Mouse (Mus musculus): Measurements from ENCODE around the gene Asic2. TPM values are rescaled to one million over a fixed set of nuclear protein-coding genes. Genes with fewer than 3 reads are reported as not detected.

Asic2 gene
- polyA plus RNA-seq, 1 experiment from 2014 or later = 0.65 TPM

DNA sequence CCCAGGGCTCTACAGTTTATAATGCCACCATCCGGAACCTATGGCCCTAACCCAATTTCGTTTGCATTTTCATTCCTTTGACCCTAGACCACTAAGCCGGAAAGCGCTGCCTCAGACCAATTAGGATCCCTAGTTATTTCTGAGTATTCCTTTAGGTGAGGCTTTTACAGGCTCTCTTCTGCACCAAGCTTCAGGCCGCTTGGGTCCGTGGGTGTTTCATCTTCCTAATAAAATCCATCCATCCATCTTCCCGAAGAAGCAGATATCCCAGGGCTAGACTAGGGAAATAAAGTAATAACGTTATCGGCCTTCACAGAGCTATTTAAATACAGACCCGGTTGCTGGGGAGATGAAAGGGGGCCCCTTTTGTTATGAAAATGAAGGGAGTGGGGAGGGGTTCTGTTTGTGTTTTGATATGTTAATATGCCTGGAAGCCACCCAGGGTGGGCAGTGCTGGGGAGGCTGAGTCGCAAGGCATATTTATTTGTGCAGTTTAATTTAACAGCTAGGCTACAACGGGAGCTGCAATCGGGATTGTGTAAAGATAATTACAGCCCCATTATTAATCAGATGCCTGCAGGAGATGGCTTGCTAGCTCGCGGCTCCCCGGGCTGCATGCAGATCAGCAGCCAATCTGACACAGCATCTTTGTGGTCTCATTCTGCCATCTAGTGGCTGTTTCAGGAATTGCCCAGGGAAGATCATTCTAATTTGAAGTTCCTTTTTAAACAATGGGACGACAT lies 355.3 kb downstream of the Asic2 start:
- Histone ChIP-seq H3K9me3 (no peaks in the 10 kb centered on the region), H3K4me3 (peak overlapping the region; percentile 29), H3K9ac (peak overlapping the region; percentile 40; the same call in 1 of the 2 replicates), H3K36me3 (no peaks in the 10 kb centered on the region), H3K4me2 (replicated peaks) (peak overlapping the region; percentile 60), H3K27ac (no peak overlapping the region), H3K4me1 (peaks cover 12% of the 10 kb centered on the region), H3K27me3 (peaks cover 43% of the 10 kb centered on the region)
- ATAC-seq (ENCODE audit: low FRiP score, low read depth) = no peak
- under 1% methylated on average over 17 of the region's 17 CpGs for WGBS

DNA sequence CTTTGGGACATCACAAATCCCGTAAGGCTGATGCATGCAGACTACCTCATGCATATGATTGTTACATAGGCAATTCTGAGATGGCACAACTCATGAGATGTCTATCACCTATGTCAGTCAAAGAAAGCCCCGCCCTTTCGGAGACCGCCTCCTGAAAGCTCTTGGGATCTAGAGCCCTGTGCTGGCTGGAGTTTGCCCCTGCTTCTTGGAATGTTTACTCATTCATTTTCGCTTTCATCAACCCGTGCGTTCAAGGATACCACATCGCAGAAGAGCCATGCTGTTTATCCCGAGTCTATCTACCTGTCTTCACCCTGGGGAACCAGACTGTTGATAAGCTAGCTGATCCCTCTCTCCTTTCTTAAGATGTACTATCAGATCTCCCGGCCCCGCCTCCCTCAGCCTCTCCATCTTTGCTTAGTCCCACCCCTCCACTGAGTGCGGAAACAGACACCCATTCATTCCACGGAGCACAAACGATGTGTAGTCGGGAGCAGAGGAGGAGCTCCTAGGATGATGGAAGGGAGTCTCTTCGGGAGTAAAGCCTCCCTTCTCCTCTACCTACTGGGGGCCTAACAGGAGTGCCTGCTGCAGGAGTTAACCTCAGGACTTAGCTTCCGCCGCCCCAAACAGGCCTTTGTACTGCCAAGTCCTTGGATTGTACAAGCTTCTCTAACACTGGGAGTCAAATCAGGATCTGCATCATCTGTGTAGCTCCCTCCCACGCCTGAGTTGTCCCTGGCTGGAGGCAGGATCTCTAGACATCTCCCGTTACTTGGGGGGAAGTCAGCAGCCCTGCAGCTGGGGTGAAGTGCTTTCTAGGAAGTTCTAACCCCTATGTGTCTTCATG lies 356.1 kb downstream of the Asic2 start:
- peak overlapping the region; percentile 60 for H3K4me2 ChIP-seq (replicated peaks)
- peaks cover 12% of the 10 kb centered on the region for H3K4me1 ChIP-seq
- no peak for ATAC-seq (ENCODE audit: low FRiP score, low read depth)
- peak overlapping the region; percentile 29 for H3K4me3 ChIP-seq
- H3K9me3 ChIP-seq = no peaks in the 10 kb centered on the region
- peak overlapping the region; percentile 40; the same call in 1 of the 2 replicates for H3K9ac ChIP-seq
- no peaks in the 10 kb centered on the region for H3K36me3 ChIP-seq
- peaks cover 43% of the 10 kb centered on the region for H3K27me3 ChIP-seq
- H3K27ac ChIP-seq = no peak overlapping the region
- WGBS = 9% methylated on average over 20 of the region's 20 CpGs

DNA sequence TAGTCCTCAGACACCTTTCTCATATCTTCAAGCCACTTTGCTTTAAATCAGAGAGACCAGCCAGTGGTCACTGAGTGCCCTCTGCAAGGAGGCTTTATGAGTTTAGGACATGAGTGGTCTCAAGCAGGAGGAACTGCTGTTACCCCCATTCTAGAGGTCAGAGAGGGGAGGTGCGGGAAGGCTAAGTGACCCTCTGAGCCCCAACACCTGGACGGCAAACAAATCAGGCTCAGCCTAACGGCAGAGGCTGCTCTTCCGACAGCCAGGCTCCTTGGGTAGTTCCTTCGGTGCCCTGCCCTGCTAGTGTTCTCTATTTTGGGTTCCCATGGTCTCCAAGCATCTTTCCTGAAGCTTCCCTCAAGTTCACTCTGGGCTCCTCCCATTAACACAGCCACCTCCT lies 357.8 kb downstream of the Asic2 start:
- H3K9ac ChIP-seq = no peak overlapping the region
- H3K4me1 ChIP-seq = peaks cover 12% of the 10 kb centered on the region
- peaks cover 43% of the 10 kb centered on the region for H3K27me3 ChIP-seq
- no peak for ATAC-seq (ENCODE audit: low FRiP score, low read depth)
- H3K4me2 ChIP-seq (replicated peaks) = no peak overlapping the region
- 67% methylated on average over 5 of the region's 5 CpGs for WGBS
- H3K36me3 ChIP-seq = no peaks in the 10 kb centered on the region
- H3K9me3 ChIP-seq = no peaks in the 10 kb centered on the region
- no peak overlapping the region for H3K27ac ChIP-seq
- no peak overlapping the region for H3K4me3 ChIP-seq

DNA sequence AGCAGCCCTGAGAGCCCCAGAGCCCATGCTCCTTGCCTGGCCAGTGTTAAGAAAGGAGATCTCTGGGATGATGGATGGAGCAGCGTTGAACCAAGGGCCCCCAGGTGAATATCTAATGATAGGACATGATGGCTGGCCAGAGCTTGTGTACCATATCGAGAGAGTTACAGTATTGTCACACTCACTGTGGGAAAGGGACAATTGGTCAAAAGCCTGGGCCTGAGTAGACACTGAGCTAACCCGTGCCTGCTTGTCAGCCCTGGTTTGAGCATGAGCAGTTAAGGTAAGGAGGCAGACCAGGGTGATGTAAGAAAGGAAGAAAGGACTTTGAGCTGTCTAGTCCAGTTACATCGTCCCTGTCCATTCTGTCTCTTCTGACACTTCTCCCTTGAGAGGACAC lies 365.3 kb downstream of the Asic2 start:
- Histone ChIP-seq H3K4me1 (no peaks in the 10 kb centered on the region), H3K4me3 (no peak overlapping the region), H3K9me3 (no peaks in the 10 kb centered on the region), H3K27ac (no peak overlapping the region), H3K9ac (no peak overlapping the region), H3K27me3 (no peaks in the 10 kb centered on the region), H3K4me2 (replicated peaks) (no peak overlapping the region), H3K36me3 (no peaks in the 10 kb centered on the region)
- no peak for ATAC-seq (ENCODE audit: low FRiP score, low read depth)
- WGBS = 76% methylated on average over 4 of the region's 4 CpGs

DNA sequence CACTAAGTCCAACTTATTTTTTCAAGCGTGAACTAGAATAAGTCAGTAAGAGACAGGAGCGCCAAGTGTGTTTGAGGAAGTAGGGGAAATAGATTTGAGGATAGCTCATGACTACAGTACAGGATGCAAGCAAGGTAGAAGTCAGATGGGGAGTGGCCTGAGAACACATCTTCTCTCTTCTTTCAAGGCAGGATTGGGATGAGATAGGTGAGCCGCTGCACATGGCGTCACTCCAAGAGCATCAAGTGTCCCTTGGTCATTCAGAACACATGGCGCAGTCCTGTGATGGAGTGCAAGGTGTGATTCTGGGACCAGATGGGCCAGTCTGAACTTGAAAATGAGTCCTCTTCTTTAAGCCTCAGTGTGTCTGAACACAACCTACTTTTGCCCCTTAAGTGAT lies 366.5 kb downstream of the Asic2 start:
- no peaks in the 10 kb centered on the region for H3K9me3 ChIP-seq
- ATAC-seq (ENCODE audit: low FRiP score, low read depth) = no peak
- no peaks in the 10 kb centered on the region for H3K27me3 ChIP-seq
- no peak overlapping the region for H3K27ac ChIP-seq
- no peak overlapping the region for H3K9ac ChIP-seq
- 95% methylated on average over 5 of the region's 5 CpGs for WGBS
- H3K4me1 ChIP-seq = no peaks in the 10 kb centered on the region
- no peaks in the 10 kb centered on the region for H3K36me3 ChIP-seq
- H3K4me3 ChIP-seq = no peak overlapping the region
- no peak overlapping the region for H3K4me2 ChIP-seq (replicated peaks)

DNA sequence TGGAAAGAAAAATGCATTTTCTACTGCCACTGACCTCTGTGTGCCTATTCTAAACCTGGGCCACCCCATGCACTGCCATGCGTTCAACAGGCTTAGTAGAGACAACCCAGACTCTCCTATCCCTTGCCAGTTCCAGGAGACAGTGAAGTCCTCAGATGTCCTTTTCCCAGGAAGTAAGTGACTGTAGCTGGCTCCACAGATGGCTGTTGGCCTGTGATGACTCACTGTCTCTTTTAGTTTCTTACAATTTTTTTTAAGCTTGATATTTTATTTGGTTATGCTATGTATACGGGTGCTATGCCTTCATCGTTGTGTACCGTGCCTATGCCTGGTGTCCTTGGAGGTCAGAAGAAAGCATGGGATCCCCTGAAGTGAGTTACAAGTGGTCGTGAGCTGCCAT lies 370.7 kb downstream of the Asic2 start:
- ATAC-seq (ENCODE audit: low FRiP score, low read depth) = no peak
- Histone ChIP-seq H3K9ac (no peak overlapping the region), H3K36me3 (no peaks in the 10 kb centered on the region), H3K9me3 (no peaks in the 10 kb centered on the region), H3K4me1 (no peaks in the 10 kb centered on the region), H3K27me3 (no peaks in the 10 kb centered on the region), H3K4me2 (replicated peaks) (no peak overlapping the region), H3K27ac (no peak overlapping the region), H3K4me3 (no peak overlapping the region)
- 86% methylated on average over 5 of the region's 5 CpGs for WGBS

DNA sequence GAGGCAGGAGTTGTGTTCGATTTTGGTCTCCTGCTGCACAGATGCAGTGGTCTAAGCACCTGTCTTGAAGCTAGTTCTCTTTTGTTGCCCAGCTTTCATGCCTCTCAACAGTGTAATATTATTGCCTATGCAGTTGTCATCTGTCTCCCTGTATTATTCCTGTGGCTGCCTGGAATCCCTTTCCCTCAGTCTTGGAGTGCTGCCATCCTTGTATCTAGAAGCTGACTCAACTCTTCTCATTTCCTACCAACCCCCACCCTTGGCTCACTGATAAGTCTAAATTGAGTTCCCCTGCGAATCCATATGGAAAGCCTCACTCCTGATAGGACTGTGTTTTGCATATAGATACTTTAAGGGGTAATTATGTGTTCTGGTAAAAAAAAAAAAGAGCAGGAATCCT lies 373.0 kb downstream of the Asic2 start:
- Histone ChIP-seq H3K4me1 (no peaks in the 10 kb centered on the region), H3K36me3 (no peaks in the 10 kb centered on the region), H3K27ac (no peak overlapping the region), H3K9ac (no peak overlapping the region), H3K4me3 (no peak overlapping the region), H3K9me3 (no peaks in the 10 kb centered on the region), H3K27me3 (no peaks in the 10 kb centered on the region), H3K4me2 (replicated peaks) (no peak overlapping the region)
- no peak for ATAC-seq (ENCODE audit: low FRiP score, low read depth)
- WGBS = 78% methylated on average over 2 of the region's 2 CpGs

DNA sequence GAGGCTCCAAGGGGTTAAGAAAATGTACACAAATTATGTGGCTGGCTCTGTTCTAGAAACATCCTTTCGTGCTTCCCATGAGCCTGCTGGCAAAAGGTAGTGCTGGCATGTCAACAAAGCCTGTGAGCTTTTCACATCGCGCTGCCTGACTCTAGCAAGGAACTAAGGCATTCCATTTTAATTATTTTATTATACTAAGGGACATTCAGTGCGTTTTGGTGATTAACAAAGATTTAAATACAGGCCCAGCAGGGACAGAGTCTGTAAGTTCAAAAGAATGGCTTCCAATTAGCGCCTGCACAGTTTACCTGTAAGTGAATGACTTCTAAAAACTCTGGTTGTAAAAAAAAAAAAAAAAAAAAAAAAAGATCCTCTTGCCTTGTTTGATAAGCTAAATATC lies 375.5 kb downstream of the Asic2 start:
- H3K9me3 ChIP-seq = no peaks in the 10 kb centered on the region
- no peaks in the 10 kb centered on the region for H3K4me1 ChIP-seq
- no peak for ATAC-seq (ENCODE audit: low FRiP score, low read depth)
- no peak overlapping the region for H3K4me2 ChIP-seq (replicated peaks)
- no peak overlapping the region for H3K4me3 ChIP-seq
- no peak overlapping the region for H3K27ac ChIP-seq
- no peak overlapping the region for H3K9ac ChIP-seq
- 29% methylated on average over 5 of the region's 5 CpGs for WGBS
- H3K36me3 ChIP-seq = no peaks in the 10 kb centered on the region
- no peaks in the 10 kb centered on the region for H3K27me3 ChIP-seq

DNA sequence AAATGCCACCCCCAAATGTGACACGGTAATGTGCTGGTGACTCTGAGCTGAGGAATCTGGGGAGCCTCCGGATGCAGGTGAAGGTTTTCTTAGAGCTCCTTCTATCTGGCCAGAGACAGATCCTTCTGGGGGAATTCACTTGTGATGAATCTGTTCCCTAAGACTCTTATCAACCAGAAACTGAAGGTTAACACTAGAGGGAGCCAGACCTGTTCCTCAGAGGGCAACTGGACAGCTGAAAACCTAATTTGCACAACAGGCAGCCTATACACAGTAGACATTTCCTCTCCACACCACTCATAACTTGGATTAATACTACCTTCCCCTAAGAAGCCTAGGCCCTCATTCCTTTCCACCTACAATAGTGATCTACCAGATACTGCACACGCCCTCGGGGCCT lies 377.3 kb downstream of the Asic2 start:
- no peaks in the 10 kb centered on the region for H3K9me3 ChIP-seq
- no peak for ATAC-seq (ENCODE audit: low FRiP score, low read depth)
- WGBS = 74% methylated on average over 4 of the region's 4 CpGs

DNA sequence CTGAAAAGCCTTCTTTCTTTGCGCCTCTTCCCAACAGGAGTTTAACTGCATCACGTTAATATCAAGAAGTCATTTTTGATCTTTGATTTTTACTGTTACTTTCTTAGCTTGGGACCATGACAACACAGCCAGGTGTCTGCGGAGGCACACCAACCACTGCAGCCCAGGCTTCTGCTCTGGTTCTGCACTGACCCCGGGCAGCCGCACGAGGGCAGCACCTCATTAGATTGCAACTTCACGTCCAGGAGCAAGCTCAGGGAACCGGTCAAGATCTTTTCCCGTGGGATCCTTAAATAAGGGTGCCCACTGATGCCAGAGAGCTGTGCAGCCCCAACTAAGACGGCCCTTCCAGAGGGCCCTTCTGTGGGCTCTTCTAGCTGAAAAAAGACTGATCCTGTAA lies 379.6 kb downstream of the Asic2 start:
- 10% methylated on average over 10 of the region's 10 CpGs for WGBS
- ATAC-seq (ENCODE audit: low FRiP score, low read depth) = no peak
- no peak overlapping the region for H3K9ac ChIP-seq
- no peaks in the 10 kb centered on the region for H3K27me3 ChIP-seq
- H3K4me1 ChIP-seq = no peaks in the 10 kb centered on the region
- no peaks in the 10 kb centered on the region for H3K36me3 ChIP-seq
- no peak overlapping the region for H3K4me3 ChIP-seq
- no peak overlapping the region for H3K27ac ChIP-seq
- H3K4me2 ChIP-seq (replicated peaks) = no peak overlapping the region
- H3K9me3 ChIP-seq = no peaks in the 10 kb centered on the region

More for the DNA sequence above, 377.3 kb downstream of the Asic2 start:
- no peak overlapping the region for H3K9ac ChIP-seq
- no peaks in the 10 kb centered on the region for H3K27me3 ChIP-seq
- H3K4me2 ChIP-seq (replicated peaks) = no peak overlapping the region
- no peak overlapping the region for H3K4me3 ChIP-seq
- H3K36me3 ChIP-seq = no peaks in the 10 kb centered on the region
- H3K4me1 ChIP-seq = no peaks in the 10 kb centered on the region
- no peak overlapping the region for H3K27ac ChIP-seq

DNA sequence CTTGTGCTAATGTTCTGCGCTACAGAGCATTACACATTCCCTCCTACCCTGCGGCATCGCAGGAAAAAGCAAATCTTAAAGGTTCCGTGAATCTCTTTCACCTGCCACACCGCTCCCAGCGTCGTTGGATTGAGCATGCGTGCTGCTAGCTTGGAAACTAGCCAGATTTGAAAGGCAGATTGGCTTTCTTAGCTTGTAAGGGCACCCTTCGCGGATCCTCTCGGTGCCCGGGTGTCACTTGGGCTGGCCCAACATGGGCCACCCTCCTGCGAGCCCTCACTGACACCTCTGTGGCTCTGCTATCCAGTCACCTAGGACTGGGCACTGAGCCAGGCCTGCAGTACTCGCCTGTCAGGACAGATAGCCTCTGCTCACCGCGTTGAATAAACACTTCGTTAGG lies 380.3 kb downstream of the Asic2 start:
- 74% methylated on average over 17 of the region's 17 CpGs for WGBS
- no peak for ATAC-seq (ENCODE audit: low FRiP score, low read depth)
- H3K4me2 ChIP-seq (replicated peaks) = no peak overlapping the region

DNA sequence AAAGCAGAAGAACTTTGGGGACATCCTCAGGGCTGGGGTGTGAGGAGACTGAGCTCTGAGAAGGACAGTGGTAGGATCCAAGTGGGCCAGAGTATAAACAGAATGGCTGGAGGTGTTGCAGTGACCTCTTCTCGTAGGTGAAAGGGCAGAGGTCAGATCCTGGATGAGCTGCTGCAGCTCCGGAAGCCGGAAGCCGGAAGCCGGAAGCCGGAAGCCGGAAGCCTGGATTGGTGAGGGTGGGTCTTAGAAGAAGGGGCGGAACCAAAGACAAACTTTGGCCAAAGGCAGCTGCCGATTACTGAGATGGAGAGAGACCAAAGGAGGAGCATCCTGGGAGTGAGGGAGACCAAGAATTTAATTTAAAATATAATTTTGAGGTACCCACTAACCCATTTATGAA lies 381.1 kb downstream of the Asic2 start:
- WGBS = 76% methylated on average over 9 of the region's 9 CpGs
- Histone ChIP-seq H3K9me3 (no peaks in the 10 kb centered on the region), H3K27ac (no peak overlapping the region), H3K4me1 (no peaks in the 10 kb centered on the region), H3K27me3 (no peaks in the 10 kb centered on the region), H3K36me3 (no peaks in the 10 kb centered on the region), H3K4me2 (replicated peaks) (no peak overlapping the region), H3K4me3 (no peak overlapping the region), H3K9ac (no peak overlapping the region)
- ATAC-seq (ENCODE audit: low FRiP score, low read depth) = no peak

More for the DNA sequence above, 380.3 kb downstream of the Asic2 start:
- Histone ChIP-seq H3K9me3 (no peaks in the 10 kb centered on the region), H3K4me1 (no peaks in the 10 kb centered on the region), H3K9ac (no peak overlapping the region), H3K27ac (no peak overlapping the region), H3K27me3 (no peaks in the 10 kb centered on the region), H3K4me3 (no peak overlapping the region), H3K36me3 (no peaks in the 10 kb centered on the region)
